Mouse (Mus musculus): Measurements from ENCODE around the gene Arcn1.

- no peak for TF ChIP-seq CTCF (conservative IDR thresholded peaks at IDR 0.05; ENCODE audit: insufficient read depth, insufficient read length, low read depth, low read length)
- no peak for TF ChIP-seq POLR2A (IDR thresholded peaks at IDR 0.05; ENCODE audit: low read depth, low read length)
Measured at GRCm38 (mm10) chr9:44804678-44805077, 37.0 kb upstream of the Arcn1 start.
